Comparison of ENCODE assay signal across 15 mouse cellular contexts in the genomic region with DNA sequence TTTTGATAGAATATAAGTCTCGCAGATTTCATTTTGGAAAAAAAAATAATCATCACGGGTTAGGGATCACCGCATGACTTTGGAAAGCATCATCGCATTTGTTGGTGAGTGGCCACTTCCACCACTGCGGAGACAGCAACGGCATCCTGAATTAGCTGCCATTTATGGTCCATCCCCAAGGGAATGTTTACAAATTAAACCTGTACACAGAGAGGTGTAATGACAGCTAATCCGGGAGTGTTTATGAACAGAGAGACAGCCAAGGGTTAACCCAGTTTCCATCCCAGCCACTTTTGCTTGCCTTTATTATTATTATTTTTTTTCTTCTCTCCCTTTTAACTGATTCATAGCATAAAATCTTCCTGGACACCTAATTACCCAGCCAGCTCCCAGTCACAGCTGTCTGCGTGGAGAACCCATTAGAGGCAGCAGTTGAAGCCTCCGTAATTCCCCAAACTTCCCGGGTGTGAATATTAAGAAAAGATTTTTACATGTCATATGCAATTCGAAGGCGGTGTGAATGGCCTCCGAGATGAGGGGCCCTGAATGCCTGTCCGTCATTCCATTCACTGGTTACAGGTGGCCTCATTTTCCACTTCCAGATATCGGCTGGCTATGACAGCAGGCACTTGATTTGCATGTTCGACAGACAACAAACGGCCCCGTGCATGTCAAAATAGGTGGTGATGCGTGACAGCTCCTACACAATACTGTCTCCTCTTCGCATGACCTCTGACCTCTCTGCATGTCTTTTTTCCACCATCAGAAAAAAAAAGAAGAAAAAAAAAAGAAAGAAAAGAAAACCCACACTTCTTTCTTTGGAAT.
DNase-seq lines count a peak whose midpoint lies in the region; ATAC-seq lines count a peak whose summit lies in the region.
"Had no signal": no experiment of that assay in that cellular context is flagged by ENCODE, and none has a peak within 500 bp of the region (broad histone marks: within the 10 kb centered on the region; RNA-seq: fewer than 3 reads in every experiment).

No protein-coding gene starts in this region.

- no peak overlapping the region for H3K27ac ChIP-seq in forebrain, embryonic 16.5 days (ENCODE audit: low read length)
- peak overlapping the region; percentile 69 for H3K27ac ChIP-seq in midbrain, embryonic 10.5 days (replicated peaks)
- H3K27ac ChIP-seq in neural tube, embryonic 13.5 days (replicated peaks): no peak overlapping the region
- H3K27ac ChIP-seq: gastrocnemius, adult 2 months; heart, embryonic 15.5 days; stomach, postnatal 0 days had no signal

- peaks cover 8% of the 10 kb centered on the region for H3K4me1 ChIP-seq in forebrain, embryonic 16.5 days (replicated peaks; ENCODE audit: control insufficient read depth, insufficient read depth, low read length)
- peaks cover 46% of the 10 kb centered on the region for H3K4me1 ChIP-seq in midbrain, embryonic 10.5 days
- H3K4me1 ChIP-seq in neural tube, embryonic 13.5 days (replicated peaks): peaks cover 15% of the 10 kb centered on the region
- H3K4me1 ChIP-seq: heart, embryonic 15.5 days had no signal

- peak; percentile 89 for ATAC-seq in forebrain, embryonic 16.5 days
- peak; percentile 27; the same call in 1 of the 2 replicates for ATAC-seq in neural tube, embryonic 13.5 days (ENCODE audit: low read depth)
- ATAC-seq: intestine, embryonic 16.5 days had no signal

- no peaks in the 10 kb centered on the region for H3K36me3 ChIP-seq in forebrain, embryonic 16.5 days (ENCODE audit: control insufficient read depth, insufficient read depth)
- H3K36me3 ChIP-seq in midbrain, embryonic 10.5 days: no peaks in the 10 kb centered on the region
- no peaks in the 10 kb centered on the region for H3K36me3 ChIP-seq in neural tube, embryonic 13.5 days
- H3K36me3 ChIP-seq: heart, embryonic 15.5 days had no signal

- H3K4me3 ChIP-seq in forebrain, embryonic 16.5 days (replicated peaks; ENCODE audit: low read length): no peak overlapping the region
- H3K4me3 ChIP-seq in midbrain, embryonic 10.5 days: no peak overlapping the region
- H3K4me3 ChIP-seq in neural tube, embryonic 13.5 days: no peak overlapping the region
- H3K4me3 ChIP-seq: erythroblast, embryonic 14.5 days; gastrocnemius, adult 2 months; heart, embryonic 15.5 days had no signal

- no peaks in the 10 kb centered on the region; the same call in 1 of the 2 replicates for H3K27me3 ChIP-seq in forebrain, embryonic 16.5 days (replicated peaks; ENCODE audit: control insufficient read depth, insufficient read depth, low read length)
- H3K27me3 ChIP-seq in midbrain, embryonic 10.5 days (ENCODE audit: low read depth, poor library complexity, severe bottlenecking): peaks cover 40% of the 10 kb centered on the region
- H3K27me3 ChIP-seq in neural tube, embryonic 13.5 days: peaks cover 18% of the 10 kb centered on the region
- H3K27me3 ChIP-seq: heart, embryonic 15.5 days had no signal

- H3K4me2 ChIP-seq in forebrain, embryonic 16.5 days (ENCODE audit: low read length): peak overlapping the region; percentile 12
- 0 out of 2 replicates have a peak overlapping the region, but pooled peaks have one; percentile 18 for H3K4me2 ChIP-seq in neural tube, embryonic 13.5 days
- H3K4me2 ChIP-seq: heart, embryonic 15.5 days; liver, embryonic 11.5 days had no signal

- DNase-seq in embryo, embryonic 9.5 days (ENCODE audit: extremely low spot score): peak; percentile 12
- peak; percentile 58 for DNase-seq in midbrain, embryonic 10.5 days (ENCODE audit: low spot score)
- DNase-seq in layer of hippocampus, adult 9-11 months: no peak
- DNase-seq in cerebellum, postnatal 25 days: no peak
- DNase-seq in layer of hippocampus, adult 11-12 months (ENCODE audit: low spot score): no peak
- DNase-seq: cerebellum, postnatal 14 days; gastrocnemius, adult 2 months; kidney, postnatal 36 days had no signal

- no peak overlapping the region for H3K9ac ChIP-seq in forebrain, embryonic 16.5 days (replicated peaks; ENCODE audit: low read depth, low read length)
- no peak overlapping the region for H3K9ac ChIP-seq in neural tube, embryonic 13.5 days
- H3K9ac ChIP-seq: heart, embryonic 15.5 days had no signal

- 28% methylated on average over 20 of the region's 20 CpGs for WGBS in forebrain, embryonic 16.5 days
- 54% methylated on average over 20 of the region's 20 CpGs for WGBS in midbrain, embryonic 10.5 days
- WGBS in neural tube, embryonic 13.5 days: 36% methylated on average over 20 of the region's 20 CpGs

- no peaks in the 10 kb centered on the region for H3K9me3 ChIP-seq in forebrain, embryonic 16.5 days (ENCODE audit: control insufficient read depth, low read length)
- no peaks in the 10 kb centered on the region for H3K9me3 ChIP-seq in midbrain, embryonic 10.5 days (replicated peaks)
- H3K9me3 ChIP-seq in neural tube, embryonic 13.5 days: no peaks in the 10 kb centered on the region
- H3K9me3 ChIP-seq: heart, embryonic 15.5 days had no signal

Comparison
In these comparisons a context has a peak if more than half of its experiments do, and no peak if none do; other contexts are left out.
1. DNase-seq: peak in embryo, embryonic 9.5 days (single experiment) and midbrain, embryonic 10.5 days (single experiment); none in layer of hippocampus, adult 9-11 months (single experiment), cerebellum, postnatal 25 days (0 of 2) and layer of hippocampus, adult 11-12 months (single experiment).